Comparison of ENCODE assay signal across 27 mouse cellular contexts in the genomic region with DNA sequence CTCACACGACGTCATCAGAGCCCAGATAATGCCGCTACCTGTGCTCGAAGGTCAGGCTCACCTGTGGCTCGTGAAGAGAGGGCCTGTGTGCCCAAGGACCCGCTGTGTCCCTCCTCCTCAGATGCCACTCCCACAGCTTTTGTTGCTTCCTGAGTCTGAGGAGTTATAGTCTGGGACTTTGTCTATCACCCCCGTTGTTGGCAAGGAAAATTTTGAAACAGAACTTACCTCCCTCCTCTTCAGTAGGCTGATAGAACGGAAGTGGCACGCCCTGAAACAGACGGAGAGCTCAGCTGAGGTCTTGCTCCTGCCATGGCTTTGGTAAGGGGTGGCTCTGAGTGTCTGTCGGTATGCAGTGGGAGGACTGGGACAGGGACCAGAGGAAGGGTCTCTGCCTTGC. TPM values are rescaled to one million over a fixed set of nuclear protein-coding genes. Genes with fewer than 3 reads are reported as not detected.
DNase-seq lines count a peak whose midpoint lies in the region; ATAC-seq and TF ChIP-seq lines count a peak whose summit lies in the region.
"Had no signal": no experiment of that assay in that cellular context is flagged by ENCODE, and none has a peak within 500 bp of the region (broad histone marks: within the 10 kb centered on the region; RNA-seq: fewer than 3 reads in every experiment).

No protein-coding gene starts in this region.

- no peak for TF ChIP-seq POLR2A in kidney, adult 2 months (IDR thresholded peaks at IDR 0.05; ENCODE audit: low read depth, low read length)

- TF ChIP-seq CTCF in gastrocnemius, adult 2 months (IDR thresholded peaks at IDR 0.05), result no peak
- no peak for TF ChIP-seq CTCF in kidney, adult 2 months (conservative IDR thresholded peaks at IDR 0.05; ENCODE audit: insufficient read depth, insufficient read length, low read depth, low read length)

- peaks cover 8% of the 10 kb centered on the region; the same call in 1 of the 2 replicates for H3K4me1 ChIP-seq in kidney, adult 2 months (ENCODE audit: control insufficient read depth, insufficient read depth, low read length)
- H3K4me1 ChIP-seq in midbrain, embryonic 11.5 days (ENCODE audit: control insufficient read depth, insufficient read depth, low read length), result no peaks in the 10 kb centered on the region
- no peaks in the 10 kb centered on the region for H3K4me1 ChIP-seq in midbrain, embryonic 16.5 days (ENCODE audit: control insufficient read depth, insufficient read depth, low read length)
- no peaks in the 10 kb centered on the region for H3K4me1 ChIP-seq in neural tube, embryonic 12.5 days
- peaks cover 5% of the 10 kb centered on the region; the same call in 1 of the 2 replicates for H3K4me1 ChIP-seq in neural tube, embryonic 15.5 days
- H3K4me1 ChIP-seq: forebrain, embryonic 13.5 days; forebrain, embryonic 15.5 days had no signal

- no peaks in the 10 kb centered on the region for H3K27me3 ChIP-seq in kidney, adult 2 months (replicated peaks; ENCODE audit: control insufficient read depth, insufficient read depth, low read length)
- H3K27me3 ChIP-seq in midbrain, embryonic 11.5 days (ENCODE audit: control insufficient read depth, insufficient read depth, low read length), result no peaks in the 10 kb centered on the region
- H3K27me3 ChIP-seq in midbrain, embryonic 16.5 days (ENCODE audit: control insufficient read depth, insufficient read depth, low read depth, low read length), result no peaks in the 10 kb centered on the region
- H3K27me3 ChIP-seq in neural tube, embryonic 12.5 days (replicated peaks), result no peaks in the 10 kb centered on the region
- no peaks in the 10 kb centered on the region for H3K27me3 ChIP-seq in neural tube, embryonic 15.5 days (replicated peaks)
- H3K27me3 ChIP-seq: embryonic facial prominence, embryonic 12.5 days; forebrain, embryonic 13.5 days; forebrain, embryonic 15.5 days had no signal

- H3K36me3 ChIP-seq in kidney, adult 2 months (ENCODE audit: control insufficient read depth, insufficient read depth, low read length), result no peaks in the 10 kb centered on the region
- peaks cover 14% of the 10 kb centered on the region; the same call in 1 of the 2 replicates for H3K36me3 ChIP-seq in midbrain, embryonic 11.5 days (ENCODE audit: control insufficient read depth, insufficient read depth, low read length)
- H3K36me3 ChIP-seq in midbrain, embryonic 16.5 days (ENCODE audit: control insufficient read depth, insufficient read depth, low read length), result 0 out of 2 replicates have a peak, but pooled peaks cover 4% of the 10 kb centered on the region
- peaks cover 66% of the 10 kb centered on the region for H3K36me3 ChIP-seq in neural tube, embryonic 12.5 days
- H3K36me3 ChIP-seq in neural tube, embryonic 15.5 days, result peaks cover 26% of the 10 kb centered on the region

- peak overlapping the region; percentile 35; the same call in 1 of the 2 replicates for H3K27ac ChIP-seq in gastrocnemius, adult 2 months
- peak overlapping the region; percentile 31; the same call in 1 of the 2 replicates for H3K27ac ChIP-seq in kidney, adult 2 months (ENCODE audit: insufficient read depth, low read depth, low read length)
- no peak overlapping the region for H3K27ac ChIP-seq in midbrain, embryonic 11.5 days (ENCODE audit: low read depth, low read length)
- no peak overlapping the region for H3K27ac ChIP-seq in midbrain, embryonic 16.5 days (ENCODE audit: low read length)
- H3K27ac ChIP-seq in neural tube, embryonic 12.5 days, result no peak overlapping the region
- H3K27ac ChIP-seq in neural tube, embryonic 15.5 days (replicated peaks), result no peak overlapping the region
- H3K27ac ChIP-seq: embryonic facial prominence, embryonic 10.5 days; embryonic facial prominence, embryonic 12.5 days; forebrain, embryonic 13.5 days; forebrain, embryonic 15.5 days had no signal

- no peaks in the 10 kb centered on the region for H3K9me3 ChIP-seq in midbrain, embryonic 11.5 days (ENCODE audit: control insufficient read depth, low read length)
- H3K9me3 ChIP-seq in midbrain, embryonic 16.5 days (replicated peaks; ENCODE audit: control insufficient read depth, low read length, poor library complexity, severe bottlenecking), result no peaks in the 10 kb centered on the region
- no peaks in the 10 kb centered on the region for H3K9me3 ChIP-seq in neural tube, embryonic 12.5 days
- H3K9me3 ChIP-seq in neural tube, embryonic 15.5 days (replicated peaks), result no peaks in the 10 kb centered on the region
- H3K9me3 ChIP-seq: embryonic facial prominence, embryonic 10.5 days; embryonic facial prominence, embryonic 12.5 days; forebrain, embryonic 13.5 days; forebrain, embryonic 15.5 days had no signal

- ATAC-seq in midbrain, embryonic 11.5 days (ENCODE audit: low FRiP score), result no peak
- ATAC-seq in midbrain, embryonic 16.5 days, result no peak
- no peak for ATAC-seq in neural tube, embryonic 12.5 days (ENCODE audit: low FRiP score, low read depth)
- ATAC-seq in neural tube, embryonic 15.5 days (ENCODE audit: low FRiP score), result no peak
- ATAC-seq: forebrain, embryonic 13.5 days; forebrain, embryonic 15.5 days had no signal

- DNase-seq in gastrocnemius, adult 2 months, result no peak
- no peak for DNase-seq in gastrocnemius, adult 18-20 months (ENCODE audit: low spot score)
- peak; percentile 63 for DNase-seq in kidney, adult 2 months
- DNase-seq in kidney, adult 8-10 months, result no peak
- DNase-seq in midbrain, embryonic 11.5 days (ENCODE audit: low spot score, missing footprints), result peak; percentile 59
- DNase-seq: adrenal gland, adult 2 months; adrenal gland, postnatal 10 days; adrenal gland, postnatal 25 days; B cell, adult 2 months; cerebellum, adult 11-12 months; cerebellum, adult 2 months; cerebellum, adult 9-10 months; cerebellum, postnatal 10 days; cerebellum, postnatal 25 days had no signal

- WGBS in kidney, adult 2 months, result 81% methylated on average over 11 of the region's 11 CpGs
- 93% methylated on average over 11 of the region's 11 CpGs for WGBS in midbrain, embryonic 11.5 days
- 93% methylated on average over 11 of the region's 11 CpGs for WGBS in midbrain, embryonic 16.5 days
- 96% methylated on average over 11 of the region's 11 CpGs for WGBS in neural tube, embryonic 12.5 days
- WGBS in neural tube, embryonic 15.5 days, result 95% methylated on average over 11 of the region's 11 CpGs

- H3K4me3 ChIP-seq in gastrocnemius, adult 2 months, result peak overlapping the region; percentile 63
- peak overlapping the region; percentile 15; the same call in 1 of the 2 replicates for H3K4me3 ChIP-seq in kidney, adult 2 months (ENCODE audit: insufficient read depth, low read depth, low read length)
- H3K4me3 ChIP-seq in midbrain, embryonic 11.5 days (ENCODE audit: low read depth, low read length), result no peak overlapping the region
- H3K4me3 ChIP-seq in midbrain, embryonic 16.5 days (ENCODE audit: low read depth, low read length), result no peak overlapping the region
- no peak overlapping the region for H3K4me3 ChIP-seq in neural tube, embryonic 12.5 days
- no peak overlapping the region for H3K4me3 ChIP-seq in neural tube, embryonic 15.5 days (replicated peaks)
- H3K4me3 ChIP-seq: embryonic facial prominence, embryonic 10.5 days; embryonic facial prominence, embryonic 12.5 days; forebrain, embryonic 13.5 days; forebrain, embryonic 15.5 days had no signal

- H3K9ac ChIP-seq in midbrain, embryonic 11.5 days (ENCODE audit: low read length), result no peak overlapping the region
- no peak overlapping the region for H3K9ac ChIP-seq in midbrain, embryonic 16.5 days (ENCODE audit: low read depth, low read length)
- 0 out of 2 replicates have a peak overlapping the region, but pooled peaks have one; percentile 2 for H3K9ac ChIP-seq in neural tube, embryonic 12.5 days
- no peak overlapping the region for H3K9ac ChIP-seq in neural tube, embryonic 15.5 days (replicated peaks)
- H3K9ac ChIP-seq: embryonic facial prominence, embryonic 12.5 days; forebrain, embryonic 13.5 days; forebrain, embryonic 15.5 days had no signal

- no peak overlapping the region for H3K4me2 ChIP-seq in midbrain, embryonic 11.5 days
- no peak overlapping the region for H3K4me2 ChIP-seq in midbrain, embryonic 16.5 days (ENCODE audit: low read length)
- H3K4me2 ChIP-seq in neural tube, embryonic 12.5 days (replicated peaks), result no peak overlapping the region
- H3K4me2 ChIP-seq in neural tube, embryonic 15.5 days, result no peak overlapping the region
- H3K4me2 ChIP-seq: embryonic facial prominence, embryonic 12.5 days; forebrain, embryonic 13.5 days; forebrain, embryonic 15.5 days had no signal

- intact Hi-C loops in gastrocnemius, adult 2 months (cut with DNase I), result no loop called here

RNA-seq across cellular contexts. Expression of gene Pola2, which starts 13.8 kb away (rescaled TPM):
- 1 to 10 TPM; 8.9 to 9.2 TPM for total RNA-seq in gastrocnemius, adult 2 months (2021)
- total RNA-seq in gastrocnemius, adult 18-20 months (2021), result 1 to 10 TPM; 6.2 to 8.7 TPM
- 24.9 and 26.2 TPM in 2 replicates for polyA plus RNA-seq in kidney, adult 2 months (2012; rRNA removed)
- 74.4 and 82.7 TPM in 2 replicates for polyA plus RNA-seq in midbrain, embryonic 11.5 days (2014; fragmentation: Nextera tagmentation; extraction: Ambion mirVana)
- polyA plus RNA-seq in midbrain, embryonic 16.5 days (2015; fragmentation: Nextera tagmentation; extraction: Ambion mirVana), result 19.4 and 22.4 TPM in 2 replicates
- polyA plus RNA-seq in neural tube, embryonic 12.5 days (2016; fragmentation: Nextera tagmentation; extraction: Ambion mirVana), result 44.4 and 46.6 TPM in 2 replicates
- 19.9 and 34.3 TPM in 2 replicates for polyA plus RNA-seq in neural tube, embryonic 15.5 days (2015; fragmentation: Nextera tagmentation; extraction: Ambion mirVana)

RNA-seq across cellular contexts. Expression of gene Cdc42ep2, which starts 25.6 kb away (rescaled TPM):
- total RNA-seq in gastrocnemius, adult 2 months (2021), result 10 to 100 TPM in 1 of 2 experiments, 1 to 10 TPM in 1; 8.2 to 14.3 TPM
- total RNA-seq in gastrocnemius, adult 18-20 months (2021), result 10 to 100 TPM in 1 of 2 experiments, 1 to 10 TPM in 1; 8.9 to 11.2 TPM
- 12.0 and 12.2 TPM in 2 replicates for polyA plus RNA-seq in kidney, adult 2 months (2012; rRNA removed)
- 2.2 and 2.5 TPM in 2 replicates for polyA plus RNA-seq in midbrain, embryonic 11.5 days (2014; fragmentation: Nextera tagmentation; extraction: Ambion mirVana)
- polyA plus RNA-seq in midbrain, embryonic 16.5 days (2015; fragmentation: Nextera tagmentation; extraction: Ambion mirVana), result 16.0 and 20.4 TPM in 2 replicates
- polyA plus RNA-seq in neural tube, embryonic 12.5 days (2016; fragmentation: Nextera tagmentation; extraction: Ambion mirVana), result 4.7 and 5.7 TPM in 2 replicates
- 19.3 and 20.9 TPM in 2 replicates for polyA plus RNA-seq in neural tube, embryonic 15.5 days (2015; fragmentation: Nextera tagmentation; extraction: Ambion mirVana)

RNA-seq across cellular contexts. Expression of gene Slc22a20, which starts 35.7 kb away (rescaled TPM):
- total RNA-seq in gastrocnemius, adult 2 months (2021), result not detected
- not detected for total RNA-seq in gastrocnemius, adult 18-20 months (2021)
- polyA plus RNA-seq in kidney, adult 2 months (2012; rRNA removed), result not detected in 2 replicates
- polyA plus RNA-seq in midbrain, embryonic 11.5 days (2014; fragmentation: Nextera tagmentation; extraction: Ambion mirVana), result not detected in 2 replicates
- not detected in 2 replicates for polyA plus RNA-seq in midbrain, embryonic 16.5 days (2015; fragmentation: Nextera tagmentation; extraction: Ambion mirVana)
- polyA plus RNA-seq in neural tube, embryonic 12.5 days (2016; fragmentation: Nextera tagmentation; extraction: Ambion mirVana), result not detected in 2 replicates
- polyA plus RNA-seq in neural tube, embryonic 15.5 days (2015; fragmentation: Nextera tagmentation; extraction: Ambion mirVana), result not detected in 2 replicates
- total RNA-seq: adrenal gland, adult 2 months; adrenal gland, postnatal 10 days; adrenal gland, postnatal 25 days; adrenal gland, postnatal 4 days; MEL had no signal
- polyA plus RNA-seq: adrenal gland, adult 2 months; brain, embryonic 14.5 days; cerebellum, adult 2 months; cortical plate, adult 2 months; embryonic facial prominence, embryonic 10.5 days; embryonic facial prominence, embryonic 12.5 days; embryonic facial prominence, embryonic 14.5 days; forebrain, embryonic 11.5 days; forebrain, embryonic 13.5 days; forebrain, embryonic 15.5 days had no signal

RNA-seq across cellular contexts. Expression of gene Dpf2, which starts 37.4 kb away (rescaled TPM):
- 10 to 100 TPM; 87.8 to 88.4 TPM for total RNA-seq in gastrocnemius, adult 2 months (2021)
- total RNA-seq in gastrocnemius, adult 18-20 months (2021), result 10 to 100 TPM; 76.3 to 85.1 TPM
- polyA plus RNA-seq in kidney, adult 2 months (2012; rRNA removed), result 71.5 and 79.7 TPM in 2 replicates
- polyA plus RNA-seq in midbrain, embryonic 11.5 days (2014; fragmentation: Nextera tagmentation; extraction: Ambion mirVana), result 200 and 203 TPM in 2 replicates
- 105 and 121 TPM in 2 replicates for polyA plus RNA-seq in midbrain, embryonic 16.5 days (2015; fragmentation: Nextera tagmentation; extraction: Ambion mirVana)
- 156 and 174 TPM in 2 replicates for polyA plus RNA-seq in neural tube, embryonic 12.5 days (2016; fragmentation: Nextera tagmentation; extraction: Ambion mirVana)
- polyA plus RNA-seq in neural tube, embryonic 15.5 days (2015; fragmentation: Nextera tagmentation; extraction: Ambion mirVana), result 95.7 and 115 TPM in 2 replicates

RNA-seq across cellular contexts. Expression of gene Tigd3, which starts 56.3 kb away (rescaled TPM):
- total RNA-seq in gastrocnemius, adult 2 months (2021), result under 1 TPM; 0.10 to 0.20 TPM
- total RNA-seq in gastrocnemius, adult 18-20 months (2021), result under 1 TPM; 0.21 TPM
- polyA plus RNA-seq in kidney, adult 2 months (2012; rRNA removed), result 0.52 and 0.73 TPM in 2 replicates
- 7.3 and 8.3 TPM in 2 replicates for polyA plus RNA-seq in midbrain, embryonic 11.5 days (2014; fragmentation: Nextera tagmentation; extraction: Ambion mirVana)
- 13.4 and 14.6 TPM in 2 replicates for polyA plus RNA-seq in midbrain, embryonic 16.5 days (2015; fragmentation: Nextera tagmentation; extraction: Ambion mirVana)
- 10.5 and 11.8 TPM in 2 replicates for polyA plus RNA-seq in neural tube, embryonic 12.5 days (2016; fragmentation: Nextera tagmentation; extraction: Ambion mirVana)
- 8.9 and 10.0 TPM in 2 replicates for polyA plus RNA-seq in neural tube, embryonic 15.5 days (2015; fragmentation: Nextera tagmentation; extraction: Ambion mirVana)

Comparison
In these comparisons a context has a peak if more than half of its experiments do, and no peak if none do; other contexts are left out.
1. DNase-seq: peak in kidney, adult 2 months (single experiment) and midbrain, embryonic 11.5 days (single experiment); none in gastrocnemius, adult 2 months (single experiment), gastrocnemius, adult 18-20 months (single experiment) and kidney, adult 8-10 months (0 of 2).
2. H3K27ac ChIP-seq: peak in gastrocnemius, adult 2 months (single experiment) and kidney, adult 2 months (single experiment); none in midbrain, embryonic 11.5 days (single experiment), midbrain, embryonic 16.5 days (single experiment), neural tube, embryonic 12.5 days (single experiment) and neural tube, embryonic 15.5 days (single experiment).
3. H3K4me3 ChIP-seq: peak in gastrocnemius, adult 2 months (single experiment) and kidney, adult 2 months (single experiment); none in midbrain, embryonic 11.5 days (single experiment), midbrain, embryonic 16.5 days (single experiment), neural tube, embryonic 12.5 days (single experiment) and neural tube, embryonic 15.5 days (single experiment).